Mouse (Mus musculus): ENCODE measurements around the gene Sft2d1. TPM values are rescaled to one million over a fixed set of nuclear protein-coding genes. Genes with fewer than 3 reads are reported as not detected.

Gene Sft2d1
- 59.6 and 107 TPM in 2 replicates for polyA plus RNA-seq (2012; rRNA removed; ENCODE audit: low replicate concordance)

DNA sequence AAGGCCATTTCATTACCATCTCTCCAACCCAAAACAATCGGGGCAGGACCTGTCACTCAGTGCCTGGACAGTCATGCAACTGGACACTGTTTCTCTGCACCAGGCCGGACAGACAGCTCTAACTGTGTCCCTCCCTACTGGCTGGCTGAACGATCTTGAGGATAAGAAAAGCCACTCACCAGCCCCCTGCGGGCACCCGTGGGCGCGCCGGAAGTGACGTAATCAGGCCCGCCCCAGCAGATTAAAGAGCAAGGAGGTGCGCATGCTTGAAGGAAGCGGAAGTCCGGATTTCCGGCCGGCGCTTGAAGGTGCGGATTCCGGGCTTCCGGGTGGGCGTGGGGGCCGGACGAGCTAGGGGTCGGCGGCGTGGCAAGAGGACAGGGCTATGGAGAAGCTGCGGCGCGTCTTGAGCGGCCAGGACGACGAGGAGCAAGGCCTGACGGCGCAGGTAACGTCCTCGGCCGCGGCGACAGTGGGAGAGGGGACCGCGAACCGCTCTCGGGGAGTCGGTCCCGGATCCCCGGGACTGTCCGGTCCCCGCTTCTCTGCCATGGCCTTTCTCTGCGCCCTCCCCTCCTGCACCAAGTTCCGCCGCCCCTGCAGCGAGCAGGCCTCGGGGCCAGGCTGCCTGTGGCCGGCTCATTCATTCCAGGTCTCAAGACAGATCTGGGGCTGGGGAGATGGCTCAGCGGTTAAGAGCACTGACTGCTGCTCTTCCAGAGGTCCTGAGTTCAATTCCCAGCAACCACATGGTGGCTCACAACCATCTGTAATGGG is at the start of gene Sft2d1:
Sft2d1 (plus strand) TSS at position 265 of the 777 bp plus-strand sequence.

GRCm38 (mm10) chr17:8282821-8283525 is 27.9 kb upstream of the Sft2d1 start, which contains the start of gene Mpc1:
Gene Mpc1, plus strand, starts transcription at chr17:8282904.

GRCm38 (mm10) chr17:8337159-8337558 is 26.3 kb downstream of the Sft2d1 start, which contains the start of gene Prr18:
Gene Prr18, plus strand, starts transcription at chr17:8337459.

DNA sequence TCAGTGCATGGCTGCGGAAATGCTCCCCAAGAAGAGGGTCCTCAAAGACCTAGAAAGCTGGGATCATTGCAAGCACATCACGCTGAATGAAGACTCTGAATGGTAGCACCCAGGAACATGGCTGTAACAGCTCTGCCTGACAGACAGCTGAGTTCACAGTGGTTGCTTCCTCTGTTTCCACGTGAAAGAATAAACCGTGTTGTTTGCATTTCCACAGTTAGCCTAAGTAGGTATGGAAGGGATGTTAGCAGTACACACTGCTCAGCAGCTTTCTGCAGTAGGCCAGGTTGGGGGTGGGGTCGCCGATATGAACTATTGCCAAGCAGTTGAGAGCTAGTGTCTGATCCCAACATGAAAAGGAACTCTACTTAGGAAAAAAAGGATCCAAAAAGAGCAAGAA is 44.8 kb downstream of the Sft2d1 start, which contains the start of gene T2:
T2 (plus strand) TSS at position 301 of the 400 bp plus-strand sequence.

Other genes with a start within 250 kb of the Sft2d1 start
- 0.45 and 3.4 TPM in 2 replicates for gene Gm49673, start 163.3 kb upstream of the Sft2d1 start, polyA plus RNA-seq (2012; rRNA removed; ENCODE audit: low replicate concordance)
- 26.0 and 47.1 TPM in 2 replicates for gene Rnaset2a, start 163.0 kb upstream of the Sft2d1 start, polyA plus RNA-seq (2012; rRNA removed; ENCODE audit: low replicate concordance)
- gene Fgfr1op, start 145.6 kb upstream of the Sft2d1 start, polyA plus RNA-seq (2012; rRNA removed; ENCODE audit: low replicate concordance): 1.4 and 3.8 TPM in 2 replicates
- 21.7 and 22.5 TPM in 2 replicates for gene Ccr6, start 75.1 kb upstream of the Sft2d1 start, polyA plus RNA-seq (2012; rRNA removed; ENCODE audit: low replicate concordance)
- gene Mpc1, start 28.2 kb upstream of the Sft2d1 start, polyA plus RNA-seq (2012; rRNA removed; ENCODE audit: low replicate concordance): 278 and 789 TPM in 2 replicates
- gene Prr18, start 26.4 kb downstream of the Sft2d1 start, polyA plus RNA-seq (2012; rRNA removed; ENCODE audit: low replicate concordance): 0.20 and 0.31 TPM in 2 replicates
- not detected in 2 replicates for gene T2, start 44.9 kb downstream of the Sft2d1 start, polyA plus RNA-seq (2012; rRNA removed; ENCODE audit: low replicate concordance)
- gene T, start 123.3 kb downstream of the Sft2d1 start, polyA plus RNA-seq (2012; rRNA removed; ENCODE audit: low replicate concordance): not detected in 2 replicates
- gene Pde10a, start 214.3 kb downstream of the Sft2d1 start, polyA plus RNA-seq (2012; rRNA removed; ENCODE audit: low replicate concordance): 2.7 and 3.7 TPM in 2 replicates